Mouse (Mus musculus): Measurements from ENCODE around the gene Ptch2. TPM values are rescaled to one million over a fixed set of nuclear protein-coding genes. Genes with fewer than 3 reads are reported as not detected.

Gene Ptch2
- 2.2 and 3.3 TPM in 2 replicates for polyA plus RNA-seq (2012; rRNA removed)

GRCm38 (mm10) chr4:117095551-117096452, at the start of gene Ptch2:
Gene Ptch2 (plus strand): TSS chr4:117096075.
- peak; percentile 29 for DNase-seq (ENCODE audit: low spot score)

GRCm38 (mm10) chr4:117048836-117049235, 47.0 kb upstream of the Ptch2 start:
- no peak for DNase-seq (ENCODE audit: low spot score)

GRCm38 (mm10) chr4:117049485-117049884, 46.4 kb upstream of the Ptch2 start:
- DNase-seq (ENCODE audit: low spot score) = no peak

GRCm38 (mm10) chr4:117052626-117053025, 43.2 kb upstream of the Ptch2 start:
- no peak for DNase-seq (ENCODE audit: low spot score)

GRCm38 (mm10) chr4:117053956-117054355, 41.9 kb upstream of the Ptch2 start:
- no peak for DNase-seq (ENCODE audit: low spot score)

- no peak for DNase-seq (ENCODE audit: low spot score)
Observed at GRCm38 (mm10) chr4:117056102-117056501, 39.8 kb upstream of the Ptch2 start.

- DNase-seq (ENCODE audit: low spot score) = no peak
Observed at GRCm38 (mm10) chr4:117056514-117056913, 39.4 kb upstream of the Ptch2 start.

GRCm38 (mm10) chr4:117058512-117058911, 37.4 kb upstream of the Ptch2 start:
- DNase-seq (ENCODE audit: low spot score) = no peak

GRCm38 (mm10) chr4:117062700-117063390, 33.0 kb upstream of the Ptch2 start:
- DNase-seq (ENCODE audit: low spot score) = no peak

GRCm38 (mm10) chr4:117068035-117068434, 27.8 kb upstream of the Ptch2 start:
- no peak for DNase-seq (ENCODE audit: low spot score)

GRCm38 (mm10) chr4:117069647-117070046, 26.2 kb upstream of the Ptch2 start:
- no peak for DNase-seq (ENCODE audit: low spot score)

- no peak for DNase-seq (ENCODE audit: low spot score)
Observed at GRCm38 (mm10) chr4:117070624-117071023, 25.3 kb upstream of the Ptch2 start.

- DNase-seq (ENCODE audit: low spot score) = no peak
Observed at GRCm38 (mm10) chr4:117071183-117071582, 24.7 kb upstream of the Ptch2 start.

- no peak for DNase-seq (ENCODE audit: low spot score)
Observed at GRCm38 (mm10) chr4:117087948-117088640, 7.8 kb upstream of the Ptch2 start.

- DNase-seq (ENCODE audit: low spot score) = no peak
Observed at GRCm38 (mm10) chr4:117090586-117090985, 5.3 kb upstream of the Ptch2 start.

GRCm38 (mm10) chr4:117094626-117095361, 1.1 kb upstream of the Ptch2 start:
- no peak for DNase-seq (ENCODE audit: low spot score)

GRCm38 (mm10) chr4:117096666-117097065, 791 bp downstream of the Ptch2 start:
- DNase-seq (ENCODE audit: low spot score) = no peak

- no peak for DNase-seq (ENCODE audit: low spot score)
Observed at GRCm38 (mm10) chr4:117097969-117098763, 2.3 kb downstream of the Ptch2 start.

GRCm38 (mm10) chr4:117098764-117099036, 2.8 kb downstream of the Ptch2 start:
- DNase-seq (ENCODE audit: low spot score) = no peak

- no peak for DNase-seq (ENCODE audit: low spot score)
Observed at GRCm38 (mm10) chr4:117100036-117100435, 4.2 kb downstream of the Ptch2 start.

GRCm38 (mm10) chr4:117101218-117101617, 5.3 kb downstream of the Ptch2 start:
- no peak for DNase-seq (ENCODE audit: low spot score)

Data from urinary bladder, adult 2 months (tissue).